Mouse (Mus musculus): ENCODE results near the gene Bsnd.

DNA sequence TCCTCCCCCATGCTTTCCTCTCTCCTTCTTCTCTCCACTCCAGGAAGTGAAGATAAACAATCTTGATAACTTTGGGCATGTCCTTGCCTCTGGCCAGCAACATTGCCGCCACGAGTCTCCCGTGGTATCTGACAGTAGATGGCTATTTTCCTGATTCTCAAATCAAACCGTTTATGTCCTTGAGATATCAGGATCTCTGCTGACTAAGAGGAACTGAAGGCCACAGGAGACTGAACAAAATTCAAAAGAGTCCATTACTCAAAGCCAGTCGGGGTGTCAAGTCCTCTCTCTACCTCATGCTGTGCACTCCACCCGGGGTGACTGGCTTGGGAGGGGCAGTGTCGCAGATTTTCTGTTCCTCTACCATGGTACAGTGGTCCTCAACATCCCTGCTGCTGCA lies 42.2 kb upstream of the Bsnd start:
- TF ChIP-seq CTCF (IDR thresholded peaks at IDR 0.05; ENCODE audit: low read depth, low read length) (no peak), GATA2 (IDR thresholded peaks at IDR 0.05; ENCODE audit: borderline replicate concordance, low read depth, low read length) (no peak), GATA1 (IDR thresholded peaks at IDR 0.05; ENCODE audit: borderline replicate concordance, low read length) (no peak), TAL1 (conservative IDR thresholded peaks at IDR 0.05; ENCODE audit: low read depth, low read length) (no peak), POLR2AphosphoS5 (IDR thresholded peaks at IDR 0.05; ENCODE audit: insufficient replicate concordance, low read depth, low read length) (no peak)
